Mouse (Mus musculus) bone marrow macrophage, adult 2 months (primary cell): Measurements from ENCODE around the gene Pomt2.

Source experiments
- CTCF ChIP-seq: IDR thresholded peaks from 2 replicates; pipeline ENCODE4 v1.5.1; 2012; ENCODE audit warnings: low read depth, mild to moderate bottlenecking, low read length, moderate library complexity
- POLR2A ChIP-seq: IDR thresholded peaks from 2 replicates; pipeline ENCODE4 v1.6.1; 2012; ENCODE audit warnings: mild to moderate bottlenecking, low read depth, low read length, borderline replicate concordance

DNA sequence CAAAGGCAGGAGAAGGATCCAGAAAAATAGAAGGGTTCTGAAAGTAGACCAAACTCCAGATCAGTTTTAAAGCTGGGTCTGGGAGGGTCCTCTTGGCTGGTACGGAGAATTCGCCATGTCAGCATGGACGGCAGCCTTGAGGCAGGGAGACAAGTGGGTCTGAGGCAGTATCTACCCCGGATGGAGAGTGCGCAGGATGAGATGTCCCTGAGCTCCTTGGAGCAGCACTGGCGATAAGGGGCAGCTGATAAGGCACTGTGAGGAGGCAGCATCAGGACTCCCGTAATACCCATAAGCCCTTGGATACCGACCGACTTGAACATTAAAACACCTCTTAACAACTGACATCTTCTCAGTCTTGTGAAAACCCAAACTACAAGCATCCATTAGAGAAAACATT lies 15.0 kb downstream of the Pomt2 start:
- no peak for TF ChIP-seq CTCF
- TF ChIP-seq POLR2A, result no peak
